Mouse (Mus musculus) cortical plate, adult 2 months (tissue): ENCODE results near the gene Gm10959.

Source experiments
- CTCF ChIP-seq: fragments of 200-500 bp; IDR thresholded peaks from 2 replicates; pipeline ENCODE4 v1.5.1; 2011; ENCODE audit warnings: mild to moderate bottlenecking, control low read depth, low read length; ENCODE audit not compliant: insufficient read depth; ENCODE audit errors: extremely low read depth
- POLR2A ChIP-seq: fragments of 200-500 bp; IDR thresholded peaks from 2 replicates; pipeline ENCODE4 v1.6.1; 2011; ENCODE audit warnings: mild to moderate bottlenecking, low read length, control low read depth; ENCODE audit not compliant: insufficient read depth; ENCODE audit errors: extremely low read depth

DNA sequence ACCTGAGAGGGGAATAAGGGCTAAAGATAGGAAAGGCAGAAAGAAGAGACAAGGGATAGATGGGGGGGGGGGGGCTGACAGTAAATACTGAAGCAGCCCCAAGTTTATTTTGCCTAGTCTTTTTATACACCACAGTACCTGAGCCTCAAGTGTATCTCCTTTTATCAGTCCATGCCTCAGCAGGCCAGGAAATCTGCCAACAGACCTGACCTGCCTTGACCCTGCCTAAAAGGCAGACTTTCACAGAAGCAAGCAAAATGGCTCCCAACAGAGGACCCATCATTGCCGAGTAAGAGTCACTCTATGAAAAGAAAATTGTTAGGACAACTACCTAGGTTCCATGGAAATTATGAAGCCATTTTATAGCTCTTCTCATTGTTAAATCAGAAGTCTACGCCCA is 11.3 kb downstream of the Gm10959 start:
- TF ChIP-seq POLR2A (no peak), CTCF (no peak)
